Mouse (Mus musculus) CH12.LX (cell line): ENCODE measurements around the gene Zc3h6. TPM values are rescaled to one million over a fixed set of nuclear protein-coding genes. Genes with fewer than 3 reads are reported as not detected.

Source experiments
- DNase-seq: peaks from one replicate; pipeline ENCODE4 v3.0.0-alpha.2; 2013; ENCODE audit errors: extremely low read depth
- H3K27ac ChIP-seq: 2 replicates; pipeline ENCODE4 v1.5.1; 2012; ENCODE audit warnings: low read depth, mild to moderate bottlenecking, control low read depth, moderate library complexity; ENCODE audit not compliant: insufficient read depth
- H3K27me3 ChIP-seq: replicated peaks from 2 replicates; pipeline ENCODE3; 2012; ENCODE audit warnings: inconsistent platforms
- H3K36me3 ChIP-seq, 2 experiments: replicated peaks in 1 of 2; 2 replicates each; pipeline versions ENCODE3 to v1.6.1; 2012; ENCODE audit warnings: inconsistent platforms in 1 of 2, low read length in 1 of 2, mild to moderate bottlenecking in 1 of 2, mixed read lengths in 1 of 2, moderate library complexity in 1 of 2; ENCODE audit not compliant: control insufficient read depth in 1 of 2, insufficient read depth in 1 of 2
- H3K4me1 ChIP-seq, 2 experiments: 2 replicates each; pipeline ENCODE4 v1.6.1; 2012; ENCODE audit warnings: inconsistent platforms in 1 of 2, moderate library complexity in 1 of 2; ENCODE audit not compliant: insufficient read depth in 2 of 2, control insufficient read depth in 1 of 2
- H3K4me2 ChIP-seq: 2 replicates; pipeline ENCODE4 v1.6.1; 2012; ENCODE audit warnings: low read depth, mild to moderate bottlenecking, control low read depth; ENCODE audit not compliant: poor library complexity, insufficient read depth, severe bottlenecking
- H3K4me3 ChIP-seq, 3 experiments: fragments of 150-350 bp in 1 of 3; sonication (generic) in 1 of 3; replicated peaks in 1 of 3; 2 replicates each; pipeline versions ENCODE3 to v1.5.1; 2011 to 2012; ENCODE audit warnings: low read depth in 2 of 3, low read length in 2 of 3, mild to moderate bottlenecking in 2 of 3, moderate library complexity in 2 of 3, control low read depth in 1 of 3, improper control_type of control experiment in 1 of 3, inconsistent platforms in 1 of 3, mixed read lengths in 1 of 3; ENCODE audit not compliant: poor library complexity in 1 of 3
- H3K79me2 ChIP-seq: replicated peaks from 2 replicates; pipeline ENCODE4 v1.6.1; 2012; ENCODE audit warnings: mild to moderate bottlenecking, moderate library complexity; ENCODE audit not compliant: control insufficient read depth, poor library complexity, insufficient read depth, severe bottlenecking; ENCODE audit errors: extremely low read depth
- H3K9ac ChIP-seq: 2 replicates; pipeline ENCODE4 v1.6.1; 2012; ENCODE audit warnings: low read depth, mild to moderate bottlenecking, control low read depth, moderate library complexity; ENCODE audit not compliant: insufficient read depth
- H3K9me3 ChIP-seq: replicated peaks from 2 replicates; pipeline ENCODE3; 2012; ENCODE audit warnings: low read length, inconsistent platforms, mixed read lengths
- CHD1 ChIP-seq: IDR thresholded peaks from 2 replicates; pipeline ENCODE4 v1.6.1; 2012; ENCODE audit warnings: low read depth, low read length, improper control_type of control experiment, inconsistent platforms
- CHD2 ChIP-seq: IDR thresholded peaks from 2 replicates; pipeline ENCODE4 v1.6.1; 2011; ENCODE audit warnings: low read length, improper control_type of control experiment
- CTCF ChIP-seq, 2 experiments: IDR thresholded peaks in 1 of 2; conservative IDR thresholded peaks in 1 of 2; 2 replicates each; pipeline ENCODE4 v1.5.1; 2011 to 2012; ENCODE audit warnings: low read depth in 2 of 2, low read length in 2 of 2, improper control_type of control experiment in 1 of 2, inconsistent platforms in 1 of 2, mild to moderate bottlenecking in 1 of 2, moderate library complexity in 1 of 2
- GABPA ChIP-seq: IDR thresholded peaks from 2 replicates; pipeline ENCODE4 v1.6.1; 2012; ENCODE audit warnings: low read depth, low read length, improper control_type of control experiment, inconsistent platforms; ENCODE audit not compliant: insufficient replicate concordance
- JUN ChIP-seq: IDR thresholded peaks from 2 replicates; pipeline ENCODE4 v1.6.1; 2011; ENCODE audit warnings: low read depth, mild to moderate bottlenecking, low read length, improper control_type of control experiment, moderate library complexity; ENCODE audit not compliant: insufficient read depth
- KAT2A ChIP-seq: IDR thresholded peaks from 2 replicates; pipeline ENCODE4 v1.6.1; 2012; ENCODE audit warnings: low read length, improper control_type of control experiment, inconsistent platforms; ENCODE audit not compliant: insufficient replicate concordance
- MAFK ChIP-seq: IDR thresholded peaks from 2 replicates; pipeline ENCODE4 v1.6.1; 2011; ENCODE audit warnings: low read length, improper control_type of control experiment; ENCODE audit not compliant: insufficient replicate concordance
- MAX ChIP-seq: IDR thresholded peaks from 2 replicates; pipeline ENCODE4 v1.6.1; 2011; ENCODE audit warnings: low read length, improper control_type of control experiment
- MAZ ChIP-seq: IDR thresholded peaks from 2 replicates; pipeline ENCODE4 v1.6.1; 2012; ENCODE audit warnings: low read depth, mild to moderate bottlenecking, inconsistent platforms, low read length, improper control_type of control experiment, moderate library complexity
- MEF2A ChIP-seq: IDR thresholded peaks from 2 replicates; pipeline ENCODE4 v1.6.1; 2014; ENCODE audit warnings: low read depth, mild to moderate bottlenecking, inconsistent platforms, low read length, improper control_type of control experiment, borderline replicate concordance
- MXI1 ChIP-seq: IDR thresholded peaks from 2 replicates; pipeline ENCODE4 v1.6.1; 2011; ENCODE audit warnings: mild to moderate bottlenecking, low read depth, low read length, improper control_type of control experiment
- MYC ChIP-seq: IDR thresholded peaks from 2 replicates; pipeline ENCODE4 v1.6.1; 2011; ENCODE audit warnings: low read depth, mild to moderate bottlenecking, improper control_type of control experiment, low read length
- NELFE ChIP-seq: IDR thresholded peaks from 2 replicates; pipeline ENCODE4 v1.6.1; 2011; ENCODE audit warnings: low read depth, low read length, improper control_type of control experiment
- NRF1 ChIP-seq: IDR thresholded peaks from 2 replicates; pipeline ENCODE4 v1.6.1; 2014; ENCODE audit warnings: low read depth, mild to moderate bottlenecking, inconsistent platforms, low read length, improper control_type of control experiment, moderate library complexity
- PAX5 ChIP-seq: IDR thresholded peaks from 2 replicates; pipeline ENCODE4 v1.6.1; 2012; ENCODE audit warnings: low read length, inconsistent platforms, mixed read lengths
- RAD21 ChIP-seq: IDR thresholded peaks from 2 replicates; pipeline ENCODE4 v1.6.1; 2011; ENCODE audit warnings: low read depth, mild to moderate bottlenecking, low read length, improper control_type of control experiment, moderate library complexity
- RCOR1 ChIP-seq: conservative IDR thresholded peaks from 2 replicates; pipeline ENCODE4 v1.6.1; 2012; ENCODE audit warnings: low read depth, mild to moderate bottlenecking, inconsistent platforms, low read length, improper control_type of control experiment
- SMC3 ChIP-seq: IDR thresholded peaks from 2 replicates; pipeline ENCODE4 v1.6.1; 2011; ENCODE audit warnings: low read depth, low read length, improper control_type of control experiment
- TCF12 ChIP-seq: IDR thresholded peaks from 2 replicates; pipeline ENCODE4 v1.6.1; 2014; ENCODE audit warnings: low read depth, mild to moderate bottlenecking, inconsistent platforms, low read length, improper control_type of control experiment
- USF1 ChIP-seq: IDR thresholded peaks from 2 replicates; pipeline ENCODE4 v1.6.1; 2014; ENCODE audit warnings: low read depth, mild to moderate bottlenecking, inconsistent platforms, low read length, improper control_type of control experiment
- ZNF384 ChIP-seq: IDR thresholded peaks from 2 replicates; pipeline ENCODE4 v1.6.1; 2012; ENCODE audit warnings: low read depth, low read length, improper control_type of control experiment, inconsistent platforms
- dilution Hi-C: fragments of 300-500 bp; cut with MboI; formaldehyde crosslinking; loops from 2 replicates; pipeline ENCODE4 v1.14.3; 2020; ENCODE audit warnings: low sequenced_read_pairs; ENCODE audit not compliant: extremely low pct_unique_long_range_greater_than_20kb, extremely low pct_ligation_motif_present
- in situ Hi-C: fragments of 300-500 bp; cut with MboI; formaldehyde crosslinking; loops from 3 replicates; pipeline ENCODE4 v1.14.3; 2019; ENCODE audit warnings: low sequenced_read_pairs, low pct_ligation_motif_present, low pct_unique_long_range_greater_than_20kb, mixed read lengths
- polyA plus RNA-seq: library from polyadenylated mRNA; unstranded; fragments of >175 nt; gene quantifications from 2 replicates; pipeline ENCODE4 v1.2.1, GENCODE M21; 2012; ENCODE audit warnings: low read depth; ENCODE audit not compliant: insufficient read length
- total RNA-seq, 2 experiments: library from RNA; depleted of rRNA; stranded (reverse); fragments of 300-350 nt in 1 of 2; fragments of >200 nt in 1 of 2; gene quantifications; 2 replicates each; pipeline ENCODE4 v1.2.3; 2012 to 2014

The Zc3h6 gene
- total and polyA plus RNA-seq, 3 experiments, result 0.59 to 0.72 (median 0.64) TPM

DNA sequence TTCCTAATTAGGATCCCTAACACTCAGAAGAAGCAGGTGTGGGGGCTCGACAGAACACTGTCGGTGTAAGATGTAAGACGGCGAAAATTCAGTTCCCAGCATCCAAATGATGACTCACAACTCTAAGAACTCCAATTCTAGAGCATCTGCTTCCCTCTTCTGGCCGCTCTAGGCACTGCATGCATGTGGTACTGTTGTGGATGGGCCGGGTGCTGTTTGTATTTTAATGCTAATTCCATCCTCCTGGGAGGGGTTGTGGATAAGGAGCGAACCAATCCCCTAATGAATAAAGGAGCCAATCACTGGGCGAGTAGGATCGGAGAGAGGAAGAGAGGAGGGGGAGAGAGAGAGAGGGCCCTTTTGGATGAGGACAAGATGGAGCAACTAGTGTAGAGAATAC is 89.4 kb downstream of the Zc3h6 start:
- Histone ChIP-seq H3K36me3 (no peaks in the 10 kb centered on the region), H3K27ac (no peak overlapping the region), H3K9ac (no peak overlapping the region), H3K27me3 (no peaks in the 10 kb centered on the region), H3K9me3 (peaks cover 5% of the 10 kb centered on the region), H3K4me3 (no peak overlapping the region), H3K79me2 (no peaks in the 10 kb centered on the region), H3K4me2 (no peak overlapping the region), H3K4me1 (no peaks in the 10 kb centered on the region; a peak in 1 of 4 replicates)
- peak; percentile 12 to 65; a peak in 2 of 4 replicates for TF ChIP-seq CTCF (conservative IDR thresholded peaks at IDR 0.05 in 1 of 2, IDR thresholded peaks at IDR 0.05 in 1 of 2; ENCODE audit: low read depth in 2 of 2, low read length in 2 of 2)
- TF ChIP-seq SMC3, result peak; percentile 53
- no peak for TF ChIP-seq CHD1
- TF ChIP-seq RAD21, result peak; percentile 65
- TF ChIP-seq KAT2A, result no peak
- in situ Hi-C loops (no loop called here), dilution Hi-C loops (no loop called here)
- DNase-seq, result no peak

DNA sequence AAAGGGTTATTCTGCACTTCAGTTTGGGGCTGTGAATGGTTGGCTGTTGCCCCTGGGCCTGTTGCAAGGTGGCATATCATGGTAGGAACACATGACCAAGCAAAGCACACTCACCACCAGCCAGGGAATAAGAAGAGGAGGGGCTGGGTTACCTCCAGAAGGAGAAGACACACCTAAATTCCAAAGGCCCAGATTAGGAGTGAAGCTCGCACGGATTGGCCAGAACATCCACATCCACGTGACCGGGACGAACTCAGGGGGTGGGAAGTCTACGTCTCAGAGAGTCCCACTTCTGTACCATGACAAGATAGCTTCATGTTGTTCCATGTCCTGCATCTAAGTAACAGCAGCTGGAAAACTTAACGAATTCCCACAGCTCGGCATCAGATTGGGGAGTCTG is 90.1 kb downstream of the Zc3h6 start:
- no peak for DNase-seq
- in situ Hi-C loops, result no loop called here
- Histone ChIP-seq H3K4me1 (no peaks in the 10 kb centered on the region; a peak in 1 of 4 replicates), H3K79me2 (no peaks in the 10 kb centered on the region), H3K36me3 (no peaks in the 10 kb centered on the region), H3K27me3 (no peaks in the 10 kb centered on the region), H3K27ac (no peak overlapping the region), H3K4me3 (no peak overlapping the region), H3K9me3 (peaks cover 5% of the 10 kb centered on the region), H3K4me2 (no peak overlapping the region), H3K9ac (no peak overlapping the region)
- TF ChIP-seq RCOR1, result no peak
- no peak for TF ChIP-seq MAFK
- no peak for TF ChIP-seq MEF2A
- no peak for TF ChIP-seq ZNF384
- no peak for TF ChIP-seq GABPA
- TF ChIP-seq MYC, result no peak
- TF ChIP-seq MXI1, result no peak
- TF ChIP-seq CHD2, result no peak
- TF ChIP-seq CHD1, result no peak
- no peak for TF ChIP-seq MAZ
- dilution Hi-C loops, result no loop called here

DNA sequence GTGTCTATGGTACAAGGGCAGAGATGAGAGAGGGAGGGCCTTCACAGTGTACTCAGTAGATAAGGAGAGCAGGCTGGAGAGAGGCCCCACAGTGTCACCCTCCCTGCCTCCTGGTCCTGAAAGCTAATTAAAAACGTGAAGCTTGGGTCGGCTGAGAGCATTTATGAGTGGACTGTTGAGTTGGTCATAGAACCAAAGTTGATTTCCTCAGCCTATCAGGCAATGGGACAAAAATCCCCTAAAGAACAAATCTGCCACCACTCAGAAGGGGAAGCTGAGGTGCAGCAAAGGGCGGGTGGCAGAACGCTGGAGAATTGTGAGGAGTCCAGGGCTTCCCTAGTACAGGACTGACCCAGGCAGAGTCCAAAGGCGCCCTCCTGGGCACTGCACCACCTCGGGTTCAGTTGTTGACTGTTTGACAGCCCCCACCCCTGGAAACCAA is 90.7 kb downstream of the Zc3h6 start:
- no peak overlapping the region for H3K4me3 ChIP-seq
- dilution Hi-C loops, result no loop called here
- no peaks in the 10 kb centered on the region for H3K79me2 ChIP-seq
- no peaks in the 10 kb centered on the region for H3K36me3 ChIP-seq
- TF ChIP-seq USF1 (no peak), NELFE (no peak), MYC (no peak), PAX5 (no peak), TCF12 (no peak), MAX (no peak), JUN (no peak), NRF1 (no peak)
- H3K4me2 ChIP-seq, result no peak overlapping the region
- no peaks in the 10 kb centered on the region for H3K27me3 ChIP-seq
- H3K9ac ChIP-seq, result no peak overlapping the region
- H3K4me1 ChIP-seq, result no peaks in the 10 kb centered on the region
- in situ Hi-C loops, result no loop called here
- peaks cover 5% of the 10 kb centered on the region for H3K9me3 ChIP-seq
- no peak overlapping the region for H3K27ac ChIP-seq
- DNase-seq, result no peak
